Mouse (Mus musculus): ENCODE measurements around the gene Ptgir.
"Not testable (repeated sequence)": the region's sequence is repeated elsewhere in the genome, so short reads cannot be mapped to it uniquely, and the experiment has no call there.

Gene Ptgir

DNA sequence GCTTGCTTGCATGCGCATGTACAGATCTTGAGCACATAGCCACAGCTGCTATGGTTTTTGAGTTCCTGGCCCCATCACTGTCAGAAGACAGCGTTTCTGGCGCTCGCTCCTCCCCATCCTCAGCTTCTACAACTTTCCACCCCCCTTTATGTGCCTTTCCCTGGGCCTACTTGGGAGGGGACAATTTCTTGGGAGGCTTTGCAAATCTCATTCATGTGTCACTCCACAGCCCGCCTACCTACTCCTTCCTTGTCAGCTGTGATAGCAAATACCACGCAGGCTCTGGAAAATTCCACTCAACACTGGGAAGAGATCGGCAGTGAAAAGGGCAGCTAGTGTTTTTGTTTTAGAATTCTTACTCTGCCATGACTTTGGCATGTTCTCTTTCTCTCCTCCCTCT, 34.0 kb downstream of the Ptgir start:
- no peak for DNase-seq (ENCODE audit: extremely low read depth, low read depth)

DNA sequence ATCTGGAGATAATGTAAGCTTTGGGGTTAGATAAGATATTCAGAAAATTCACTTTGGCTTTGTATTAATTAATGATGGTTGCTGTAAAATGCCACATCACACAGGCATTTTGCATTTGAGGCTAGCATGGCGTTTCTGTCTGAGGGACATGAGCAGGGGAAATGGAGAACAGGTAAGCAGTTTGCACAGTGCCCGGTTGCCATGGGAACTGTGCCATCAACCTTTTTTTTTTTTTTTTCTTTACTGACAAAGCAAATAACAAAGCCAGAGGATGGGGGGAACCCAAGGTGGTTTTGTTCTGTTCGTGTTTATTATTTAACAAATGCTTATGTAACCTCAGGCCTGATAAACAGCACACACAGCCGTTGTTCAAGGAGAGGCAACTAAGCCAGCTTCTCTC, 36.6 kb downstream of the Ptgir start:
- DNase-seq (ENCODE audit: extremely low read depth, low read depth): no peak

DNA sequence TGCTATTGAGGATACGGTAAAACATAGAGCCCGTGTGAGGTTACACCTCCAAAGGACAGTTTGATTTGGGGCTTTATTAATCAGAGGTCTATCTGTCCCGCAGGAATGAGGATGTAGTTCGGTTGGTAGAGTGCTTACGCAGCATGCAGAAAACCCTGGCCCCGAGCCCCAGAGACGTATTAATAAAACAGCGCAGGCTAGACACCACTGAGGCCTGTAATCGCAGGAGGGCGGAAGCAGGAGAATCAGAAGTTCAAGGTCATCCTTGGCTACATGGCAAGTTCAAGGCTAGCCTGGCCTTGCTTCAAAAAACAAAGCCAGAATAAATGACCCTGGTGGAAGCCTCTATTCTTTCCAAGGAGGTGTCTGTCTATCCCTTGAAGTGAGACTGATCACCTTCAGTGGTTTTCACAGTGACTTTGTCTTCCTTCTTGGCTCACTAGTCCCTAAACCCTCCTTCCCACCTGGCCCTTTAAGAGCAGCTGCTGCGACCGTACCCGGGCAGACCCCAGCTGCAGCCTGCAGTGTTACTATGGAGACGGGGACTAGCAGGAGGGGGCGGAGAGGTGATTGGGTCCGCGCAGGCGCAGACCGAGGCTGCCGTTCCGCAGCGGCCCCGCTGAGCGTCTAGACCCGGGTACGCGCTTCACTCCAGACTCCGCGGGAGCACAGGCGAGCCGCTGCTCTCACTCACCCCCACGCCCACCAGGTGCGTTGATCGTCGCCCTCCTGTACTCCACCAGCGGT, 37.9 kb downstream of the Ptgir start, which contains the start of gene Pnmal2:
Gene Pnmal2 (plus strand): TSS at position 622 of the 747 bp plus-strand sequence.
- no peak for DNase-seq (ENCODE audit: extremely low read depth, low read depth)

DNA sequence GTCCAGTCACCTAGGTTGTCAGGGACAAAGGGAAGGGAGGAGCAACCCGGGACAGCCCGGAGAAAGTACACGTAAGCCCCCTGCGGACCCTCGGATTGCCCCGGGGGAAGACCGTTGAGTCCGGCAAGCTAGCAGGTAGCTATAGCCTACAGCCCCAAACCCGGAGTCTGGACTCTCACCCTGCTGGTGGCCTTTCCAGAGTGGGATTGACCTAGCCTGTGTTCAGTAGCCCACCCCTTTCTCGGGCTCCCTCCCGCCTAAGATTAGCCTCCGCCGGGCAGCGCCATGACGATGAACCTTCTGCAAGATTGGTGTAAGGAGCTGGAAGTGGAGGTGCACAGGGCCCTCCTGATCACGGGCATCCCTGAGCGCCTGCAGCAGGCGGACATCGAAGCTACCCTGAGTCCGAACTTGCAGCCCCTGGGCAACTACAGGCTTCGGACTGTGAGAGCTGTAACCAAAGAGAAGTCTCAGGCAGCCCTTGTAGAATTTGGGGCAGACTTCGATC, 38.6 kb downstream of the Ptgir start:
- no peak for DNase-seq (ENCODE audit: extremely low read depth, low read depth)

DNA sequence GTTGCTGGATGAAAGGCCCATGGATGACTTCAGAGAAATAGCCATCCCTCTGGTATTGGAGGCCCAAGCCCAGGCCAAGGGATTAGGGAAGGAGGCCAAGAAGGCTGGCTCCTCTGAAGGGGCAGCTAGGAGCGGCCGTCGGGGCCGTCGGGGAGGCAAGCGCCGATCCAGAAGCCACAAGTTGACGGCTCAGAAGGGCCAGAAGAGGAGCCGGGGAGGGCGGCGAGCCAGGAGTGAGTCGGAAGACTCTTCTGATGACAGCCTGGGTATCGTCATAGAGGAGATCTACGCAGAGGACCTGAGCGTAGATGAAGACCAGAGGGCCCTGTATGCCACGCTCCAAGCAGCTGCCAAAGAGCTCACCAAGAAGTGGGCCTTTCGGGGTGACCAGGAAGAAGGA, 39.1 kb downstream of the Ptgir start:
- DNase-seq (ENCODE audit: extremely low read depth, low read depth): no peak

DNA sequence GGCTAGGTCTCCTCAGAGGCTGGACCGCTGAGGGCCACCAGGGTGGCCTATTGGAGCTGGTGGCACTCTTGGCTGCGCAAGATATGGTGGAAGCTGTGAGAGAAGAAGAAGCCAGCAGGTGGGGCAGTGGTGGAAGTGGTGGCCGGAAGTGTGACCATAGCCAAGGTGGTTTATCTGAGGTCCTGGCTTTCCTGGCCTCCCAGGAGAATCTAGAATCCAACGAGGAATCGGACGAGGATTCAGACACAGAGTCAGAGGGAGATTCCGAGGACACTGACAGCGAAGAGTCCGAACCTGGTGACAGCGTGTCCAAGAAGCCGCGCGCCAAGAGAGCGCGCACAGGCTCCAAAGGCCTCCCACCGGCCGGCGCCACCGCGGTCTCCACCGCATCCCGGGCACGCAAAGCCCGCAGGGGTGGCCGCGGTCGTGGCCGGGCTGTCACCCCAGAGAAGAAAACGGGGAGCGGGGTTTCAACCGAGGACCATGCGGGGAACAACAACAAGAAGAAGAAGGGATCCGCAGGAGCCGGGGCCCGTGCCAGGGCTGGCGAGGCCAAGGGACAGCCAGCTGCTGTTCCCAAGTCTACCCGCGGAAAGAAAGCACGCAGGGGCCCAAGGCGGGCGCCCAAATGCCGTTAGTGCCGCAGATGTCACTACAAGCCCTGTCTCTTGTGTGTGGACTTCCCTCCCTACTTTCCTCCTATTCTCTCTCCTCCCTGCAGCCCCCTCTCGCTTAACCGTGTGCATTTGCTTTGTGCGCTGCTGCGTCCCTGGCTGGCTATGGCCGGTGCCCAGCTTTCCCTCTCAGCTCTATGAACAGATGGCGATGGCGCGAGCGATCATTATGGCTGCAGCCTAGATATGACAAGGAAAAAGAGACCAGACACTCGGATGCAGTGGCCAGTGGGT, 40.4 kb downstream of the Ptgir start:
- no peak for DNase-seq (ENCODE audit: extremely low read depth, low read depth)

DNA sequence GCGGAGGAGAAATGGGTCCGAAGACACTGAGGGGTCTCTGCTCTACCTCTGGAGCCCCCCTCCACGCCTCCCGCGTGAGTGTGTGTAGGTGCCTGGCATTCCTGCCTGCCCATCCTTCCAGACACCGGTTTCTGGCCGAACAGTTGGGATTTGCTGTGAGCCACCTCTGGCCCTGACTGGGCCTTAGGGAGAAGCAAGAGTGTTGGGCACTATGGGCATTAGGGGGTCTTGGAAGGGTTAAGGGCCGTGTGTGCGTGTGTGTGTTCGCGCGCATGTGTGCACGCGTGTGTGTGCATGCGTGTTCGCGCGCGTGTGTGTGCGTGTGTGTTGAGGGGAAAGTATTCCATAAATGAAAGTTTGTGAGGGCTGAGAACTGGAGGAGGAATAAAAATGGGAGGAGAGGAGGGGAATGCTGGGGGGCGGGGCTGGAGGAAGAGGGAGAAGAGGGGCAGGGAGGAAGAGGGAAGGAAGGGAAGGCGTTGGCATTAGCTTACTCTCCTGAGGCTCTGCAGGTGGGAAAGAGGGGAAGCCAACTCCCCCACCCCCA, 41.1 kb downstream of the Ptgir start:
- no peak for DNase-seq (ENCODE audit: extremely low read depth, low read depth)

DNA sequence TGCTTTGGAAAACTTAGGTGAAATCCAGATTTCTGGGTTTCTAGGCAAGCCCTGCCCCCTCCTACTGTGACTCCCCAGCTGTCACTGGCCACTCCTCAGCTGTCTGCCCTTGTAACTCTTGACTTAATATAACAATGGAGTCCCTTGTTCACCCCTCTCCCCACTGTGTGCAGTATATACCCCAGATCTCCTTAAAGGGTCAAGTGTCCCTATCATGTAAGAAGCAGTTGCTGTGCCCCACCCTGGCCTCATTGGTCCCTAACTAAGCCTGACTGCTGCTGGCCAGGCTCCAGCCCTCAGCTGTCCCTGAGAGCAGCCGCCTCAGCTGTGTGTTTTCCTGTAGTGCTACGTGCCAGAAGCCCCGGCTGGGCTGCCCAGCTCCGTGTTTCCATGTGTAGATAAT, 41.7 kb downstream of the Ptgir start:
- no peak for DNase-seq (ENCODE audit: extremely low read depth, low read depth)

DNA sequence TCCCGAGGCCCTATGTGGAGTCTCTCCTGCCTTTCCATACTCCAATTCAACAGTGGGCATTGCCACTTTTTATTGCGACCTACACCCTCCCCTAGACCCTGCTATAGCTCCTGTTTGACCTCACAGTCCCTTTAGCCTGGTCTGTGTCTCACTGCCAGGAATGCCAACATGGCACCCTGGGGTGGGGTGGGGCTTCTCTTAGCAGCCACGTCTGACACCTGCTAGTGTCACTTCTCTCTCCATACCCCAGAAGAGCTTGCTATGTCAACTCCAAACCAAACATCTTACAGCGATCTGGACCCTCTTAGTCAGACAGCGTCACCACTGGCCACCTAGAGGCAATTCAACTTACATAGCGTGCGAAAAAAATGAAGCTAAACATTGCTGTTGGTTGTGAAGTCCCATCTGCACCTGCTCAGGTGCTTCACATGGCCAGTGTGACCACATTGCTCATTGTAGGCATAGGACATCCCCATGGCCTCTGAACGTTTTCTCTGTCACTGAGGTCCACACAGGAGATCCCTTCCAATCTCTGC, 42.7 kb downstream of the Ptgir start:
- DNase-seq (ENCODE audit: extremely low read depth, low read depth): no peak

DNA sequence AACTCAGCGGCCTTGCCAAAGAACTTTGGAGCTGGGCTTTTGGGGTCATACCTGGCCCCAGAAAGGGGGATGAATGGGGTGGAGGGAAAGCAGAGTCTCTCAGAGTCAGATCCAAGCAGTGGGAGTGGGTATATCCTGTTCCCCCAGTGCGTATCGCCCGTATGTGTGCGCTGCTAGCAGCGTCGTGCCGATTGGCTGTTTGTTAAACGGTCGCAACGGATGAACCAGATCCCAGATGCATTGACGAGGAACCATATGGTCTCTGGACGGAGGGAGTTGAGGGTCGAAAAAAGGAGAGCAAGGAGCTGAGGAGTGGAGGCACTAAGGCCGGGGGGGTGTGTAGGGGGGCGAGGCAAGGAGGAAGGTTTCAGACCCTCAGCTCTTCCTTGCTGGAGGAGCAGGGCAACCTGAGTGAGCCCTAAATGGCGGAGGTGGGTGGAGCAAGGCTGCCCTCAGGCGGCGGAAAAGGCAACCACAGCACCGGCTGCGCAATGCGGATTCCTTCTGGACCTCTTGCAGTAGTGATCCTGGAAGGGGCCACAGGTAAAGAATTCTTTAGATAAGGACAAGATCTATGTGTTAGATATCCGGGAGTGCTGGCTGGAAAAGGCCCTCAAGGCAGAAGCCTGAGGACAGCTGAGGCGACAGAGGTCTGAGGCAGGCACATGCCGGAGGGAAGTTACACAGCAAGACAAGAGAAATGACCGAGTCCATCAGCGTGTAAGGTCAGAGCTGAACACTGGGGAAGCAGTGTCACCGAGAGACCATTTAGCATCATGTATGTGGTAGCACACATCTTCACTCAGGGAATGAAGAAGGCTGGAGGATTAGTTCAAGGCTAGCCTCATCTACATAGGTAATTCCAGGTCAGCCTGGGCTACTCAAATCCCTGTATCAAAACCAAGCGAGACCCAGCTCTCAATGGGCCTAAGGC, 43.9 kb downstream of the Ptgir start:
- DNase-seq (ENCODE audit: extremely low read depth, low read depth): peak; percentile 60

DNA sequence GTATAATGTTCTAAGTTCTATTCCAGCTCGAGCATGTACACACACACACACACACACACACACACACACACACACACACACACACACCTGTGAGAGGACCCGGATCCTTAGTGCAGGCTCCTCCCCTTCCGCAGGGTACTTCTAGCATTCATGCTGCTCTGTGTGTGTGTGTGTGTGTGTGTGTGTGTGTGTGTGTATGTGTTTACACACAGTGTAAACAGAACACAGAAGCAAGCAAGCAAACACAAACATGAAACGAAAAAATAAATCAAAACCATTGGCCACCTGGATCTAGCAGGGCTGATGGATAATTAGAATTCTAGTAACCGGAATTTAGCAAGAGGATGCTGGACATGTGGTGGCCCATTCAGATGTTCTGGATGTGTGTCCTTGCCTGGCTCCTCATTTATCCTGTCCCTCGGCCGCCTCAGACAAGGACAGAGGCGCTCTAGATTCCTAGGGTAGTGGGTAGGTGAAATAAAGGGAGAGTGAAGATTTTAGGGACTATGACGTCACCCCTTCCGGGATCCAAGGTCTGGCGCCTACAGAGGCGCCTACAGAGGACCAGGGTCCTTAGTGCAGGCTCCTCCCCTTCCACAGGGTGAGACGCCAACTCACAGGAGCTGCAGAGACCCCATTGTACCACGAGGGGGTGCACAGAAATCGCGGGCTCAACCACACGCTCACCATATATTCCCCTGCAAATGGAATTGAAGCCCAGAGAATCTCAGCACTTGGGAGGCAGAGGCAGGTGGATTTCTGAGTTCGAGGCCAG, 44.8 kb downstream of the Ptgir start:
- DNase-seq (ENCODE audit: extremely low read depth, low read depth): peak; percentile 84

DNA sequence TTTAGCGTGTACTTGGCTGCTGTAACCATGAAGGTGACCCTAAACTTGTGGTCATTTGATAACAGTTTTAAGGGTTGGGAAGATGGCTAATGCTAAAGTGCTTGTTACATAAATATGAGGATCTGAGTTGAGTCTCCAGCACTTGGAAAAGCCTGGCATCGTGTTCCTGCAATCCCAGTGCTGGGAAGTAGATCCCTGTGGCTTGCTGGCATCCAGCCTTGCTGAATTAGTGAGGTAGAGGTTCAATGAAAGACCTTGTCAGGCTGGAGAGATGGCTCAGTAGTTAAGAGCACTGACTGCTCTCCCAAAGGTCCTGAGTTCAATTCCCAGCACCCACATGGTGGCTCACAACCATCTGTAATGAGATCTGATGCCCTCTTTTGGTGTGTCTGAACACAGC, 47.5 kb downstream of the Ptgir start:
- not testable (repeated sequence) for DNase-seq (ENCODE audit: extremely low read depth, low read depth)

DNA sequence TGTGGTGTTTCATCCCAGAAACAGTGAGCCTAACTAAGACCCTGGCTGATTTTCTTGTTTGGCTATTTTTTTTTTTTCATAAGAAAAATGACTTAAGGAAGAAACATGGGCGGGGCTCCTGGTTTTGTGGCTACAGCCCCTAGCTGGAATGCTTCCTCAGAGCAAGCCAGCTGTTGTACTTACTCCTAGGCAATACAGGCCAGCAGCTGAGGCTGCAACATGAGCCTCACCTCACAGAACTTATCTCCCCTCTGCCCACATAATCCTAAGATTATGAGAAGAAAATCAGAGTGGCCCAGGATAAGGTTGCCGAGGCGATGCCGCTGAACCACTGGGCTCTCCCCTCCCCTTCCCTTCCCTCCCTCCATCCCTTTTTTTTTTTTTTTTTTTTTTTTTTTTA, 49.4 kb downstream of the Ptgir start:
- no peak for DNase-seq (ENCODE audit: extremely low read depth, low read depth)

DNA sequence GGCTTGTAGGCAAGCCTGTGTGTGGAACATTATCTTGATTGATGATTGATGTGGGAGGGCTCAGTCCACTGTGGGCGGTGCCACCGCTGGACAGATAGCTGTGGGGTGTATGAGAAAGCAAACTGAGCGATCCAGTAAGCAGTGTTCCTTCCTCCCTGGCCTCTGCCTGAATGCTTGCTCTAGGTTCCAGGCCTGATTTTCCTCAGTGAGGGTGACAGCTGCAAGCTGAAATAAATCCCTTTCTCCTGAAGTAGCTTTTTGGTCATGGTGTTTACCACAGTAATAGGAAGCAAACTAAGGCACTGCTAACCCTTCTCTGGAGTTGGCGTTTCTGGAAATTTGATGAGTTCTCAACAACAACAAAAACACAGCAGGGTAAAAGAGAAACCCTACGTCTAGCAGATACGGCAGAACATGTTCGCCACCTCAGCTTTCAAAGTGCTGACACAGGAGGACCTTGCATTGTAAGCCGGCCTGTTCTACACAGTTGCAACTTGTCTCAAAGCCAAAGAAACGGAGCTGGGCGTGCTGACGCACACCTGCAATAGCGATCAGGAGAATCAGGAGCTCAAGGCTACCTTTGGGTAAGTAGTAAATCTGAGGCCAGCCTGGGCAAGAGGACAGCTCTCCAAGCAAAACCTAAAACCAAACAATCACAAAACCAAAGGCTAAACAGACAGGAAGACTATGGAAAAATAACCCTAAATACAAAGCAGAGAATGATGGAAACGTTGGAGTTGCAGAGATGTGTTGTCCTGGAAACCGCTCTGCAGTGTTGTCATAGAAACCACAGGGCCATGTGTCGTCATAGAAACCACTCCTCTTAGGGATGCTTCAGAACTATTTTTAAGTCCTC, 50.3 kb downstream of the Ptgir start:
- DNase-seq (ENCODE audit: extremely low read depth, low read depth): no peak

DNA sequence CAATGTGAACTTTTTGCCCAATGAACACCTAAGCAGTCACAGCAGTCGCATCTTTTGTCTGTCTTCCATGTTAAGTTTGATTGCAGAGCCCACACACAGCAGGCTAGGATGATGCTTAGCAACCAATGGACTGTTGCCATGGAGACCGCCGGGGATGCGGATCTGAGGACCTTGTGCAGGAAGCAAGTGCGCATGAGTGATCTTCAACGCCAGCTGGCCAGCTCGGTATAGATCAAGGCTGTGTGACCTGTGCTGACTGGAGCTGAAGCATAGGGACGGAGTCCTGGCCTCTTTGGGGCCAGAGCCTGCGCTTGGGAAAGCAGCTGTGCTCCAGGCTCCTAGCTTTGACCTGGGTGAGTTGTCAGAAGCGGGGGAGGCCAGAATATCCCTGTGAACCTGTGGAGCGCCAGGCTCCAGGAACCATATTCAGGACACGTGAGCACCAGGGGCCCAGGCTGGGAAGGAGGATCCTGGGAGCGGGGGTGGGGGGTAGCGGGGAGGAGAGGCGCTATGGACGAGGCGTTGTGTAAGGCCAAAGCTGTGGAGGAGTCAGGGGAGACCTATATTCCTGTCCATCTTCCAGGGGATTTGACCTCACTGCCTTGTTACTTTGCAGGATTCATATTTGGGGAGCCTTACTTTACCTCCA, 53.4 kb downstream of the Ptgir start, which contains the start of gene Pnmal1:
Gene Pnmal1 (plus strand): TSS at position 141 of the 649 bp plus-strand sequence.
- no peak for DNase-seq (ENCODE audit: extremely low read depth, low read depth)

Measured in MEL-GATA-1-ER (cell line).